Mouse (Mus musculus) megakaryocyte, embryonic 14.5 days (primary cell): ENCODE measurements around the gene Khdrbs1.

Source experiments
- FLI1 ChIP-seq: IDR thresholded peaks from 2 replicates; pipeline ENCODE4 v1.6.1; 2012; ENCODE audit warnings: low read length, inconsistent platforms, mixed read lengths
- GATA1 ChIP-seq: IDR thresholded peaks from 3 replicates; pipeline ENCODE4 v1.6.1; 2012; ENCODE audit warnings: mixed read lengths, low read length, inconsistent platforms, borderline replicate concordance

GRCm38 (mm10) chr4:129743010-129743390 is 897 bp upstream of the Khdrbs1 start:
- no peak for TF ChIP-seq GATA1
- no peak for TF ChIP-seq FLI1
